Mouse (Mus musculus): Measurements from ENCODE around the gene Trim27.

GRCm38 (mm10) chr13:21236714-21237113 is 57.5 kb downstream of the Trim27 start:
- TF ChIP-seq CTCF (IDR thresholded peaks at IDR 0.05; ENCODE audit: extremely low read depth, insufficient read depth, low read length) (no peak), POLR2A (IDR thresholded peaks at IDR 0.05; ENCODE audit: extremely low read depth, insufficient read depth, low read length) (no peak)
